In the genomic region with DNA sequence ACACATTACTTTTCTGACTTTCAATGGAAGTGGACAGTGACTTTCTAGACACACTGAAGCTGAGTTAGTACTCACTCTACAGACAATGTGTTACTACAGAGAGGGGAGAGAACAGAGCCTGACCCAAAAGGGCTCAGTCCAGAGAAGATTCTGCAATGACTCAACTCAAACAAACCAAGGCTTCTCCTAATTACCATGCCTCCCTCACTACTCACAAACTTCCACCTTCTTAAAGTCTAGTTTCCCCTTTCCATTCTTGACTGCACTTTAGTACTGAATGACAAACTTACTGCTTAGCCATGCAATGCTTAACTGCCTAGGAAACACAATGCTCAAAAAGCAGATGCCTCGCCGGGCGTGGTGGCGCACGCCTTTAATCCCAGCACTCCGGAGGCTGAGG, we compare ENCODE assay signal across 23 mouse cellular contexts. TPM values are rescaled to one million over a fixed set of nuclear protein-coding genes. Genes with fewer than 3 reads are reported as not detected.
DNase-seq lines count a peak whose midpoint lies in the region; ATAC-seq and TF ChIP-seq lines count a peak whose summit lies in the region.
"Had no signal": no experiment of that assay in that cellular context is flagged by ENCODE, and none has a peak within 500 bp of the region (broad histone marks: within the 10 kb centered on the region; RNA-seq: fewer than 3 reads in every experiment).

No protein-coding gene starts in this region.

- in situ Hi-C loops in CH12.LX (cut with MboI; ENCODE audit: low pct_ligation_motif_present, low pct_unique_long_range_greater_than_20kb, low sequenced_read_pairs): no loop called here

- WGBS in hindbrain, embryonic 10.5 days: 97% methylated on average over 6 of the region's 6 CpGs
- WGBS in midbrain, embryonic 16.5 days: 95% methylated on average over 6 of the region's 6 CpGs

- TF ChIP-seq CTCF in CH12.LX (conservative IDR thresholded peaks at IDR 0.05 in 1 of 2, IDR thresholded peaks at IDR 0.05 in 1 of 2; ENCODE audit: low read depth in 2 of 2, low read length in 2 of 2): no peak

- no peaks in the 10 kb centered on the region for H3K9me3 ChIP-seq in CH12.LX (replicated peaks; ENCODE audit: low read length)
- H3K9me3 ChIP-seq in hindbrain, embryonic 10.5 days: no peaks in the 10 kb centered on the region
- H3K9me3 ChIP-seq in midbrain, embryonic 16.5 days (replicated peaks; ENCODE audit: control insufficient read depth, low read length, poor library complexity, severe bottlenecking): no peaks in the 10 kb centered on the region
- H3K9me3 ChIP-seq: embryonic facial prominence, embryonic 15.5 days; hindbrain, embryonic 15.5 days; megakaryocyte, embryonic 14.5 days; midbrain, embryonic 15.5 days had no signal

- no peak overlapping the region for H3K4me3 ChIP-seq in CH12.LX (replicated peaks in 1 of 3; ENCODE audit: low read depth in 2 of 3, low read length in 2 of 3, poor library complexity in 1 of 3)
- no peak overlapping the region for H3K4me3 ChIP-seq in hindbrain, embryonic 10.5 days
- no peak overlapping the region for H3K4me3 ChIP-seq in midbrain, embryonic 16.5 days (ENCODE audit: low read depth, low read length)
- H3K4me3 ChIP-seq: embryonic facial prominence, embryonic 15.5 days; hindbrain, embryonic 15.5 days; left cerebral cortex, adult 2 months; megakaryocyte, embryonic 14.5 days; midbrain, embryonic 15.5 days had no signal

- no peak for TF ChIP-seq RAD21 in CH12.LX (IDR thresholded peaks at IDR 0.05; ENCODE audit: low read depth, low read length)

- dilution Hi-C loops in CH12.LX (cut with MboI; ENCODE audit: extremely low pct_ligation_motif_present, extremely low pct_unique_long_range_greater_than_20kb, low sequenced_read_pairs): no loop called here

- peak; percentile 75 for TF ChIP-seq EP300 in CH12.LX (IDR thresholded peaks at IDR 0.05; ENCODE audit: low read length)

- peaks cover 27 to 66% of the 10 kb centered on the region in 2 experiments for H3K4me1 ChIP-seq in CH12.LX (ENCODE audit: control insufficient read depth in 1 of 2, insufficient read depth in 2 of 2)
- no peaks in the 10 kb centered on the region for H3K4me1 ChIP-seq in hindbrain, embryonic 10.5 days (replicated peaks)
- no peaks in the 10 kb centered on the region for H3K4me1 ChIP-seq in midbrain, embryonic 16.5 days (ENCODE audit: control insufficient read depth, insufficient read depth, low read length)
- H3K4me1 ChIP-seq: embryonic facial prominence, embryonic 15.5 days; hindbrain, embryonic 15.5 days; midbrain, embryonic 15.5 days had no signal

- H3K36me3 ChIP-seq in CH12.LX (replicated peaks in 1 of 2; ENCODE audit: control insufficient read depth in 1 of 2, insufficient read depth in 1 of 2, low read length in 1 of 2): peaks cover 7 to 39% of the 10 kb centered on the region in 2 experiments
- H3K36me3 ChIP-seq in hindbrain, embryonic 10.5 days: peaks cover 75% of the 10 kb centered on the region
- H3K36me3 ChIP-seq in midbrain, embryonic 16.5 days (ENCODE audit: control insufficient read depth, insufficient read depth, low read length): no peaks in the 10 kb centered on the region
- H3K36me3 ChIP-seq: hindbrain, embryonic 15.5 days; midbrain, embryonic 15.5 days had no signal

- peak overlapping the region; percentile 100 for H3K27ac ChIP-seq in CH12.LX (ENCODE audit: insufficient read depth, low read depth)
- no peak overlapping the region for H3K27ac ChIP-seq in hindbrain, embryonic 10.5 days
- H3K27ac ChIP-seq in midbrain, embryonic 16.5 days (ENCODE audit: low read length): no peak overlapping the region
- H3K27ac ChIP-seq: embryonic facial prominence, embryonic 15.5 days; hindbrain, embryonic 15.5 days; kidney, postnatal 0 days; left cerebral cortex, adult 2 months; midbrain, embryonic 15.5 days had no signal

- TF ChIP-seq POLR2A in CH12.LX (IDR thresholded peaks at IDR 0.05; ENCODE audit: low read depth, low read length): no peak

- peak overlapping the region; percentile 55 for H3K4me2 ChIP-seq in CH12.LX (ENCODE audit: insufficient read depth, low read depth, poor library complexity, severe bottlenecking)
- H3K4me2 ChIP-seq in midbrain, embryonic 16.5 days (ENCODE audit: low read length): no peak overlapping the region
- H3K4me2 ChIP-seq: embryonic facial prominence, embryonic 15.5 days; hindbrain, embryonic 15.5 days; midbrain, embryonic 15.5 days had no signal

- peak; percentile 57 for ATAC-seq in megakaryocyte, adult 5-6 weeks (ENCODE audit: poor library complexity, severe bottlenecking)
- ATAC-seq in activated CD4-positive, CD25-positive, alpha-beta regulatory T cell, adult 4 months: no peak
- ATAC-seq in midbrain, embryonic 16.5 days: no peak
- ATAC-seq: forebrain, embryonic 16.5 days; midbrain, embryonic 15.5 days had no signal

- peak overlapping the region; percentile 50; the same call in 1 of the 2 replicates for H3K9ac ChIP-seq in CH12.LX (ENCODE audit: insufficient read depth, low read depth)
- H3K9ac ChIP-seq in midbrain, embryonic 16.5 days (ENCODE audit: low read depth, low read length): no peak overlapping the region
- H3K9ac ChIP-seq: embryonic facial prominence, embryonic 15.5 days; hindbrain, embryonic 15.5 days; midbrain, embryonic 15.5 days had no signal

- peaks cover 70% of the 10 kb centered on the region for H3K79me2 ChIP-seq in CH12.LX (replicated peaks; ENCODE audit: control insufficient read depth, extremely low read depth, insufficient read depth, poor library complexity, severe bottlenecking)

- H3K27me3 ChIP-seq in CH12.LX (replicated peaks): no peaks in the 10 kb centered on the region
- no peaks in the 10 kb centered on the region for H3K27me3 ChIP-seq in hindbrain, embryonic 10.5 days (ENCODE audit: insufficient read depth, poor library complexity, severe bottlenecking)
- H3K27me3 ChIP-seq in midbrain, embryonic 16.5 days (ENCODE audit: control insufficient read depth, insufficient read depth, low read depth, low read length): no peaks in the 10 kb centered on the region
- H3K27me3 ChIP-seq: embryonic facial prominence, embryonic 15.5 days; hindbrain, embryonic 15.5 days; megakaryocyte, embryonic 14.5 days; midbrain, embryonic 15.5 days had no signal

- peak; percentile 40 for DNase-seq in 416B (ENCODE audit: low read depth)
- peak; percentile 89 for DNase-seq in CH12.LX (ENCODE audit: extremely low read depth)
- DNase-seq in ZHBTc4 (ENCODE audit: low read depth, low spot score): peak; percentile 25
- no peak for DNase-seq in gastrocnemius, adult 18-20 months (ENCODE audit: low spot score)
- DNase-seq in hindbrain, embryonic 10.5 days (ENCODE audit: low spot score): no peak
- DNase-seq: adrenal gland, postnatal 25 days; cerebellum, adult 9-10 months; gastrocnemius, postnatal 14 days; kidney, adult 2 months; left cerebral cortex, postnatal 4 days; liver; lung, postnatal 10 days; thymus, postnatal 36 days had no signal

TF ChIP-seq in CH12.LX, 34 proteins besides CTCF, POLR2A, EP300 and RAD21 (continues in another document):
- TF ChIP-seq NRF1 (IDR thresholded peaks at IDR 0.05; ENCODE audit: low read depth, low read length) (no peak), BHLHE40 (IDR thresholded peaks at IDR 0.05; ENCODE audit: low read depth, low read length) (0 out of 2 replicates have a peak, but pooled peaks have one; percentile 7), ZC3H11A (IDR thresholded peaks at IDR 0.05; ENCODE audit: low read depth, low read length) (no peak), MXI1 (IDR thresholded peaks at IDR 0.05; ENCODE audit: low read depth, low read length) (peak; percentile 50; the same call in 1 of the 2 replicates), SIN3A (IDR thresholded peaks at IDR 0.05; ENCODE audit: low read length) (no peak), ELF1 (IDR thresholded peaks at IDR 0.05; ENCODE audit: low read depth, low read length) (no peak), CHD1 (IDR thresholded peaks at IDR 0.05; ENCODE audit: low read depth, low read length) (no peak), IRF4 (IDR thresholded peaks at IDR 0.05; ENCODE audit: low read depth, low read length) (peak; percentile 74; the same call in 1 of the 2 replicates), JUND (conservative IDR thresholded peaks at IDR 0.05; ENCODE audit: low read depth, low read length) (peak; percentile 66), ZNF384 (IDR thresholded peaks at IDR 0.05; ENCODE audit: low read depth, low read length) (no peak), RCOR1 (conservative IDR thresholded peaks at IDR 0.05; ENCODE audit: low read depth, low read length) (no peak), MAFK (IDR thresholded peaks at IDR 0.05; ENCODE audit: insufficient replicate concordance, low read length) (peak; percentile 41; the same call in 1 of the 2 replicates), ZMIZ1 (IDR thresholded peaks at IDR 0.05; ENCODE audit: low read depth, low read length) (no peak), JUN (IDR thresholded peaks at IDR 0.05; ENCODE audit: insufficient read depth, low read depth, low read length) (peak; percentile 23; the same call in 1 of the 2 replicates), POLR2AphosphoS2 (IDR thresholded peaks at IDR 0.05; ENCODE audit: low read depth, low read length) (no peak), UBTF (IDR thresholded peaks at IDR 0.05; ENCODE audit: low read depth, low read length) (no peak), TBP (conservative IDR thresholded peaks at IDR 0.05; ENCODE audit: low read depth, low read length) (peak; percentile 66; the same call in 1 of the 2 replicates), PAX5 (IDR thresholded peaks at IDR 0.05; ENCODE audit: low read length) (no peak), TCF12 (IDR thresholded peaks at IDR 0.05; ENCODE audit: low read depth, low read length) (no peak), HCFC1 (IDR thresholded peaks at IDR 0.05; ENCODE audit: low read depth, low read length) (no peak; the same call in 1 of the 2 replicates), ETS1 (conservative IDR thresholded peaks at IDR 0.05; ENCODE audit: low read depth, low read length) (no peak; the same call in 1 of the 2 replicates), KAT2A (IDR thresholded peaks at IDR 0.05; ENCODE audit: insufficient replicate concordance, low read length) (no peak), USF2 (conservative IDR thresholded peaks at IDR 0.05; ENCODE audit: low read depth, low read length) (no peak), SMC3 (IDR thresholded peaks at IDR 0.05; ENCODE audit: low read depth, low read length) (no peak)

RNA-seq across cellular contexts. Expression of a gene that starts 37.9 kb away (rescaled TPM):
- total RNA-seq in CH12.LX (2012; rRNA removed) (67.0 and 68.5 TPM in 2 replicates), CH12.LX (2014; rRNA removed) (94.6 and 104 TPM in 2 replicates)
- polyA plus RNA-seq in CH12.LX (2012; ENCODE audit: insufficient read length, low read depth): 66.2 and 72.3 TPM in 2 replicates
- 77.7 and 92.8 TPM in 2 replicates for total RNA-seq in megakaryocyte, adult 5-6 weeks (2015)
- 87.2 and 94.5 TPM in 2 replicates for total RNA-seq in megakaryocyte, adult 5-6 weeks (2017)
- 10 to 100 TPM; 57.0 to 65.4 TPM for total RNA-seq in gastrocnemius, adult 18-20 months (2021)
- polyA plus RNA-seq in hindbrain, embryonic 10.5 days (2016; fragmentation: Nextera tagmentation; extraction: Ambion mirVana): 64.9 and 74.2 TPM in 2 replicates
- 10 to 100 TPM; 63.1 to 63.2 TPM for polyA plus RNA-seq in activated CD4-positive, CD25-positive, alpha-beta regulatory T cell, adult 4 months (2017; shearing (Covaris generic))
- polyA plus RNA-seq in midbrain, embryonic 16.5 days (2015; fragmentation: Nextera tagmentation; extraction: Ambion mirVana): 56.9 and 60.2 TPM in 2 replicates

Comparison
In these comparisons a context has a peak if more than half of its experiments do, and no peak if none do; other contexts are left out.
1. DNase-seq: peak in 416B (single experiment), CH12.LX (single experiment) and ZHBTc4 (single experiment); none in gastrocnemius, adult 18-20 months (single experiment) and hindbrain, embryonic 10.5 days (single experiment).